Mouse (Mus musculus) forebrain, postnatal 0 days (tissue): Measurements from ENCODE around the gene Ccni. TPM values are rescaled to one million over a fixed set of nuclear protein-coding genes. Genes with fewer than 3 reads are reported as not detected.
A peak's percentile ranks its signal among the peaks of the same experiment; 100 is the strongest.

Source experiments
- ATAC-seq: fragments of 200-750 bp; cut with Nextera tagmentation; 2 replicates; pipeline ENCODE4 v1.8.0; 2017; ENCODE audit warnings: mild to moderate bottlenecking, moderate library complexity
- DNase-seq: peaks from one replicate; pipeline ENCODE4 v3.0.0-alpha.2; 2015
- H3K27ac ChIP-seq: fragments of 300-500 bp; sonication (generic); 2 replicates; pipeline ENCODE4 v1.5.1; 2014; ENCODE audit warnings: low read depth, mild to moderate bottlenecking, antibody characterized with exemption, low read length, moderate library complexity, mixed read lengths
- H3K27me3 ChIP-seq: fragments of 300-500 bp; sonication (generic); 2 replicates; pipeline ENCODE4 v1.6.1; 2014; ENCODE audit warnings: mild to moderate bottlenecking, low read length, mixed read lengths; ENCODE audit not compliant: insufficient read depth
- H3K36me3 ChIP-seq: fragments of 300-500 bp; sonication (generic); 2 replicates; pipeline ENCODE4 v1.6.1; 2014; ENCODE audit warnings: mild to moderate bottlenecking, moderate library complexity; ENCODE audit not compliant: insufficient read depth
- H3K4me1 ChIP-seq: fragments of 300-500 bp; sonication (generic); 2 replicates; pipeline ENCODE4 v1.6.1; 2014; ENCODE audit warnings: antibody characterized with exemption; ENCODE audit not compliant: insufficient read depth
- H3K4me2 ChIP-seq: fragments of 300-500 bp; sonication (generic); 2 replicates; pipeline ENCODE4 v1.6.1; 2014; ENCODE audit warnings: low read depth, mild to moderate bottlenecking, moderate library complexity
- H3K4me3 ChIP-seq: fragments of 300-500 bp; sonication (generic); 2 replicates; pipeline ENCODE4 v1.5.1; 2014; ENCODE audit warnings: low read depth, low read length, mixed read lengths
- H3K9ac ChIP-seq: fragments of 300-500 bp; sonication (generic); 2 replicates; pipeline ENCODE4 v1.6.1; 2014; ENCODE audit warnings: mild to moderate bottlenecking
- H3K9me3 ChIP-seq: fragments of 300-500 bp; sonication (generic); 2 replicates; pipeline ENCODE4 v1.6.1; 2016; ENCODE audit warnings: low read length
- CTCF ChIP-seq: sonication (generic); IDR thresholded peaks from 2 replicates; pipeline ENCODE4 v1.5.1; 2016; ENCODE audit warnings: antibody characterized with exemption, control low read depth, low read depth
- WGBS: fragments of 180-500 bp; shearing (Covaris S2); extraction: QIAGEN DNeasy Blood & Tissue Kit; methylation state at CpG from one replicate; pipeline ENCODE4 v1.1.7; 2014; 5-methylcytosine and 5-hydroxymethylcytosine counted together
- polyA plus RNA-seq: library from polyadenylated mRNA; unstranded; fragments of >200 nt; fragmentation: Nextera tagmentation; extraction: Ambion mirVana; gene quantifications from 2 replicates; pipeline ENCODE4 v1.2.1, GENCODE M21; 2015
- total RNA-seq: library from RNA; depleted of rRNA; stranded (reverse); fragments of >200 nt; gene quantifications from 2 replicates; pipeline ENCODE4 v1.2.3, GENCODE M21; 2014; rRNA removed

The Ccni gene
- total and polyA plus RNA-seq, 2 experiments from 2014 or later: 133 to 284 TPM

GRCm38 (mm10) chr5:93143360-93144091, 62.8 kb downstream of the Ccni start:
- H3K27ac ChIP-seq: no peak overlapping the region

GRCm38 (mm10) chr5:93140747-93141146, 65.5 kb downstream of the Ccni start:
- Histone ChIP-seq H3K9me3 (no peaks in the 10 kb centered on the region), H3K27me3 (no peaks in the 10 kb centered on the region), H3K4me3 (no peak overlapping the region), H3K27ac (no peak overlapping the region), H3K9ac (no peak overlapping the region), H3K4me2 (no peak overlapping the region), H3K36me3 (peaks cover 24% of the 10 kb centered on the region; the same call in 1 of the 2 replicates), H3K4me1 (no peaks in the 10 kb centered on the region)
- 47% methylated on average over 5 of the region's 5 CpGs for WGBS
- no peak for TF ChIP-seq CTCF
- DNase-seq (no peak), ATAC-seq (peak; percentile 17; the same call in 1 of the 2 replicates)

More at GRCm38 (mm10) chr5:93143360-93144091, 62.8 kb downstream of the Ccni start:
- no peaks in the 10 kb centered on the region for H3K4me1 ChIP-seq
- ATAC-seq (peak; percentile 61), DNase-seq (no peak)
- no peak overlapping the region for H3K4me2 ChIP-seq
- WGBS: 50% methylated on average over 12 of the region's 12 CpGs
- no peak overlapping the region for H3K4me3 ChIP-seq
- H3K27me3 ChIP-seq: no peaks in the 10 kb centered on the region
- no peaks in the 10 kb centered on the region for H3K9me3 ChIP-seq
- no peak for TF ChIP-seq CTCF
- no peak overlapping the region for H3K9ac ChIP-seq
- peaks cover 24% of the 10 kb centered on the region; the same call in 1 of the 2 replicates for H3K36me3 ChIP-seq

- H3K27ac ChIP-seq: no peak overlapping the region
- WGBS: 90% methylated on average over 9 of the region's 9 CpGs
- no peaks in the 10 kb centered on the region for H3K27me3 ChIP-seq
- ATAC-seq (no peak), DNase-seq (no peak)
- H3K36me3 ChIP-seq: peaks cover 24% of the 10 kb centered on the region; the same call in 1 of the 2 replicates
- no peak overlapping the region for H3K4me2 ChIP-seq
- no peaks in the 10 kb centered on the region for H3K4me1 ChIP-seq
- H3K4me3 ChIP-seq: no peak overlapping the region
- TF ChIP-seq CTCF: no peak
- H3K9me3 ChIP-seq: no peaks in the 10 kb centered on the region
- no peak overlapping the region for H3K9ac ChIP-seq
Observed at GRCm38 (mm10) chr5:93139350-93139749, 66.9 kb downstream of the Ccni start.

DNA sequence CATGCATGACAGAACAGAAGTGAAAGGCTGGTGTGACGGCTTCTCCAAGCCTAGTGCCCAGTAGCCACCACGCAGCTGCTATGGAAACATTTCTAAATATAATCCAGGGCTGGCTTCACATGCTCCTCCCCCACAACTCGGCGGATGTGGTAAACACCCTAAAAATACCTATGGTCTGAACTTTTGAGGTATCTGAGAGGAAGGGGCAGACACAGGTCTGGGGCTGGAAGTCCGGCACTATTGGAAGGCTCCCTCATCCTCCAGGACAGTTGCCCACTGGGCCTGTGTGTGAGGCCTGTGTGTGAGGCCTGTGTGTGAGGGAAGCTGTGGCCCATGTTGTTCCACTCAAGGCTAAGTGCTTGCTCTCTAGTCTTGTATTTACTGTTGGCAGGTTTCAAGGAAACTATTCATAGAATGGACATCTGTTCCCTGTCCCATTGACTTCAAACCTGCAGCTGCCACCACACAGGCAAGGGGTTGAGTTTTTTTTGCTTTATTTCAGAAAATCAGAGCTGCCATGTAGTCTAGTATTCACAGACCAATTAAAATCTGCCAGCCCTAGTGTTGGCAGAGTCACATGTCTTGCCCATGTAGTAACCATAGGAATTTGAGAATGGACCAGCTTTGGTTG, 69.2 kb downstream of the Ccni start:
- Histone ChIP-seq H3K27ac (peak overlapping the region; percentile 54; the same call in 1 of the 2 replicates), H3K4me1 (peaks cover 7% of the 10 kb centered on the region; the same call in 1 of the 2 replicates), H3K36me3 (peaks cover 15% of the 10 kb centered on the region; the same call in 1 of the 2 replicates), H3K4me2 (no peak overlapping the region), H3K27me3 (no peaks in the 10 kb centered on the region), H3K4me3 (no peak overlapping the region), H3K9me3 (no peaks in the 10 kb centered on the region), H3K9ac (no peak overlapping the region)
- no peak for DNase-seq
- TF ChIP-seq CTCF: no peak
- WGBS: 49% methylated on average over 5 of the region's 5 CpGs
- peak; percentile 72 for ATAC-seq

DNA sequence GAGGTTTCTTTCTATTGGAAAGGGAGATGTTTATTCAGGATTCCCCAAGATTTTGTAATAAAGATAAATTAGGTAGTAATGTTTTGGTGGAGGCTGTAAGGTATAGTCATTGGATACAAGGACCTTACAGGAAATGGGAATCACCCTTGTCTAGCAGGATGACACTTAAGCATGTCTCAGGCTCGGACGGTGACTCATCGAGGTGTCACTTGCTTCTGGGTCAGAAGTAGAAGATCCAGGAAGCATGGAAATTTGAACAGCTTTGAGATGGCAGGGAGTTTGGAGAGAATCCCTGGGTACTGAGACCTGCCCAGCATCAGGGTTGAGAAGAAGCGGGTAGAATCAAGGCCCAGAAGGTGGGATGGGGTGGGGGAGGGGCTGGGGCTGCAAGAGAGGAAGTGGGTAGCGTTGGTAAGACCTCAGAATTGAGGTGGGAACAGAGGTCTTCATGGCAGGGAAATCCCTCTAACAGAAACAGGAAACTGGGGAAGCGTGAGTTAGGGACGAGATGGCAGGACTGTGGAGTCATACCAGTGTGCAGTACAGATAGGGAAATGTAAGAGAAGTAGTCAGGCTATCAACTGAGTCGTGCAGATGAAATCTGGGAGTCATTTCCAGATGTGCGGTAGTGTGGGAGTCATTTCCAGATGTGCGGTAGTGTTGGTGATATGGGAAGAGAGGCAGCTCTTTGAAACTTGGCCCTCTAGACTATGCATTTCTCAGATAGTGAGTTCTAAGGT, 70.8 kb downstream of the Ccni start:
- Histone ChIP-seq H3K27me3 (no peaks in the 10 kb centered on the region), H3K36me3 (0 out of 2 replicates have a peak, but pooled peaks cover 5% of the 10 kb centered on the region), H3K9me3 (no peaks in the 10 kb centered on the region), H3K9ac (no peak overlapping the region), H3K27ac (no peak overlapping the region), H3K4me2 (no peak overlapping the region), H3K4me3 (no peak overlapping the region), H3K4me1 (peaks cover 12% of the 10 kb centered on the region)
- DNase-seq (no peak), ATAC-seq (no peak)
- no peak for TF ChIP-seq CTCF
- 92% methylated on average over 10 of the region's 10 CpGs for WGBS

DNA sequence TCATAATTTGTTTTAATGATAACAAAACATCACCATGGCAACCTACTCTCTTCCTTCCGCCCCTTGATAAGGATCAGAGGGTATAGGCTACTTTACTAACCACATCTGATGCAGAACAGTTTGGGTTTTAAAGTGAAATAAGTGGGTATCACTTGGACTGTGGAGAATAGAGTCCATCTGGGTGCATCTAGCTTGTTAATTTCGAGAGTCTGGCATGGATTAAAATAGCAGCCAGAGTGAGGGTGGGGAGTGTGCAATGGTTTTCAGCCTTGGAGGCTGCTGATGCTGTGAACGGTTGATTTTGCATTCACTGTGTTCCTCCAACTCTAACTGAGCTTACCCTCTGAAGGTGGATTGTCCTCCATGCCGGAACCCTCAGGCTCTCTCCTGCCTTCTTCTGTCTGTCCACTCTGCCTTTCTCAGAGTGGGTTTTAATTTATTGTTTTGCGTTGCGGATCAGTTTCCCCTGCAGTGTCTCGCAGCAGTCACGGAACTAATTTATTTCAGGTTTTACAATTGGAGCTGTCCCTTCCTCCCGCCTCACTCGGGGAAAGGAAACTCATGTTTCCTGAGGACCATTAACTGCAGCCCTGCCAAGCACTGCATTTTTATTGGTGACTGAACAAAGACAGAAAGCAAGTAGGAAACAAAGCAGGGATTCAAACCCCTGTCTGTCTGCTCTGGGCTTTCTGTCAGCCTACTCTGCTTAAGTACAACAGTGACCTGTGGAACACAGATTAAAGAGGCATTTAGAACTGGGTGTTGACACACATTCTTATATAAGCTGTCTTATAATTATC, 72.7 kb downstream of the Ccni start:
- ATAC-seq (peak; percentile 59), DNase-seq (no peak)
- Histone ChIP-seq H3K9ac (peak overlapping the region; percentile 32; the same call in 1 of the 2 replicates), H3K9me3 (no peaks in the 10 kb centered on the region), H3K27ac (peak overlapping the region; percentile 42; the same call in 1 of the 2 replicates), H3K4me3 (no peak overlapping the region), H3K36me3 (no peaks in the 10 kb centered on the region), H3K27me3 (no peaks in the 10 kb centered on the region), H3K4me1 (peaks cover 12% of the 10 kb centered on the region), H3K4me2 (peak overlapping the region; percentile 30)
- no peak for TF ChIP-seq CTCF
- WGBS: 7% methylated on average over 10 of the region's 10 CpGs

Other genes with a start within 250 kb of the Ccni start
- gene Sowahb, start 161.5 kb downstream of the Ccni start, total RNA-seq: 0.10 and 0.46 TPM in 2 replicates
- gene Sowahb, start 161.5 kb downstream of the Ccni start, polyA plus RNA-seq: 0.10 and 0.12 TPM in 2 replicates
- 87.2 and 104 TPM in 2 replicates for gene Sept11, start 113.1 kb downstream of the Ccni start, total RNA-seq
- 85.9 and 104 TPM in 2 replicates for gene Sept11, start 113.1 kb downstream of the Ccni start, polyA plus RNA-seq
- 0.46 and 1.1 TPM in 2 replicates for gene 2010109A12Rik, start within 50 bp of the Ccni start, total RNA-seq
- gene 2010109A12Rik, start within 50 bp of the Ccni start, polyA plus RNA-seq: 0.80 and 1.4 TPM in 2 replicates
- 73.4 and 82.9 TPM in 2 replicates for gene Ccng2, start 60.8 kb upstream of the Ccni start, total RNA-seq
- 47.7 and 49.7 TPM in 2 replicates for gene Ccng2, start 60.8 kb upstream of the Ccni start, polyA plus RNA-seq